In genomic region chr6:108659726-108660205, GRCm38 (mm10) we compare ENCODE assay signal across 8 mouse cellular contexts. TPM values are rescaled to one million over a fixed set of nuclear protein-coding genes. Genes with fewer than 3 reads are reported as not detected.
DNase-seq lines count a peak whose midpoint lies in the region; ATAC-seq and TF ChIP-seq lines count a peak whose summit lies in the region.

No protein-coding gene starts in this region.

- peak overlapping the region; percentile 75 for H3K4me3 ChIP-seq in embryonic facial prominence, embryonic 10.5 days
- H3K4me3 ChIP-seq in intestine, embryonic 16.5 days (ENCODE audit: low read length) = peak overlapping the region; percentile 54
- H3K4me3 ChIP-seq in limb, embryonic 14.5 days (replicated peaks; ENCODE audit: low read length) = peak overlapping the region; percentile 60
- H3K4me3 ChIP-seq in midbrain, embryonic 16.5 days (ENCODE audit: low read depth, low read length) = peak overlapping the region; percentile 58
- peak overlapping the region; percentile 78 for H3K4me3 ChIP-seq in stomach, embryonic 16.5 days (replicated peaks; ENCODE audit: low read length)

- peaks cover 69% of the 10 kb centered on the region for H3K27me3 ChIP-seq in embryonic facial prominence, embryonic 10.5 days (replicated peaks; ENCODE audit: low read depth, poor library complexity, severe bottlenecking)
- H3K27me3 ChIP-seq in intestine, embryonic 16.5 days (replicated peaks; ENCODE audit: control insufficient read depth, insufficient read depth, low read length) = no peaks in the 10 kb centered on the region
- no peaks in the 10 kb centered on the region; the same call in 1 of the 2 replicates for H3K27me3 ChIP-seq in limb, embryonic 14.5 days (ENCODE audit: control insufficient read depth, insufficient read depth, low read length)
- no peaks in the 10 kb centered on the region; the same call in 1 of the 2 replicates for H3K27me3 ChIP-seq in midbrain, embryonic 16.5 days (ENCODE audit: control insufficient read depth, insufficient read depth, low read depth, low read length)
- H3K27me3 ChIP-seq in stomach, embryonic 16.5 days (ENCODE audit: control insufficient read depth, insufficient read depth, low read length) = no peaks in the 10 kb centered on the region

- DNase-seq in right cerebral cortex, adult 18-20 months = peak; percentile 96
- DNase-seq in right cerebral cortex, postnatal 4 days = no peak
- peak; percentile 74 for DNase-seq in embryonic facial prominence, embryonic 10.5 days (ENCODE audit: low spot score)
- DNase-seq in limb, embryonic 14.5 days (ENCODE audit: low spot score) = peak; percentile 79

- no peak for TF ChIP-seq POLR2A in limb, embryonic 14.5 days (IDR thresholded peaks at IDR 0.05; ENCODE audit: borderline replicate concordance, extremely low read depth, insufficient read depth, insufficient read length)

- H3K9me3 ChIP-seq in embryonic facial prominence, embryonic 10.5 days = no peaks in the 10 kb centered on the region
- H3K9me3 ChIP-seq in intestine, embryonic 16.5 days (ENCODE audit: control insufficient read depth, low read length) = no peaks in the 10 kb centered on the region
- H3K9me3 ChIP-seq in limb, embryonic 14.5 days (ENCODE audit: control insufficient read depth, low read length) = no peaks in the 10 kb centered on the region
- H3K9me3 ChIP-seq in midbrain, embryonic 16.5 days (replicated peaks; ENCODE audit: control insufficient read depth, low read length, poor library complexity, severe bottlenecking) = no peaks in the 10 kb centered on the region
- no peaks in the 10 kb centered on the region for H3K9me3 ChIP-seq in stomach, embryonic 16.5 days (replicated peaks; ENCODE audit: control insufficient read depth, low read length)

- ATAC-seq in granulocyte monocyte progenitor cell, adult 5-6 weeks (replicated peaks; ENCODE audit: poor library complexity, severe bottlenecking) = peak; percentile 36
- ATAC-seq in intestine, embryonic 16.5 days = peak; percentile 80
- ATAC-seq in limb, embryonic 14.5 days (ENCODE audit: low FRiP score, low read depth) = peak; percentile 71
- peak; percentile 85 for ATAC-seq in midbrain, embryonic 16.5 days
- ATAC-seq in stomach, embryonic 16.5 days (ENCODE audit: insufficient read depth, low FRiP score) = peak; percentile 87

- H3K4me2 ChIP-seq in intestine, embryonic 16.5 days (ENCODE audit: low read depth, low read length) = peak overlapping the region; percentile 88
- peak overlapping the region; percentile 94 for H3K4me2 ChIP-seq in limb, embryonic 14.5 days (replicated peaks; ENCODE audit: low read depth, low read length, severe bottlenecking)
- H3K4me2 ChIP-seq in midbrain, embryonic 16.5 days (ENCODE audit: low read length) = peak overlapping the region; percentile 92
- peak overlapping the region; percentile 86 for H3K4me2 ChIP-seq in stomach, embryonic 16.5 days (ENCODE audit: low read depth, low read length)

- WGBS in embryonic facial prominence, embryonic 10.5 days = 0% methylated on average over 33 of the region's 35 CpGs
- 0% methylated on average over 24 of the region's 35 CpGs for WGBS in intestine, embryonic 16.5 days
- WGBS in limb, embryonic 14.5 days = 0% methylated on average over 9 of the region's 35 CpGs
- WGBS in midbrain, embryonic 16.5 days = 1% methylated on average over 22 of the region's 35 CpGs
- under 1% methylated on average over 31 of the region's 35 CpGs for WGBS in stomach, embryonic 16.5 days

- no peaks in the 10 kb centered on the region for H3K36me3 ChIP-seq in embryonic facial prominence, embryonic 10.5 days (replicated peaks)
- H3K36me3 ChIP-seq in intestine, embryonic 16.5 days (ENCODE audit: control insufficient read depth, insufficient read depth, low read length) = no peaks in the 10 kb centered on the region
- H3K36me3 ChIP-seq in limb, embryonic 14.5 days (ENCODE audit: control insufficient read depth, insufficient read depth, low read length) = 0 out of 2 replicates have a peak, but pooled peaks cover 3% of the 10 kb centered on the region
- H3K36me3 ChIP-seq in midbrain, embryonic 16.5 days (ENCODE audit: control insufficient read depth, insufficient read depth, low read length) = peaks cover 3% of the 10 kb centered on the region; the same call in 1 of the 2 replicates
- H3K36me3 ChIP-seq in stomach, embryonic 16.5 days (ENCODE audit: control insufficient read depth, insufficient read depth, low read length) = no peaks in the 10 kb centered on the region; the same call in 1 of the 2 replicates

- peaks cover 36% of the 10 kb centered on the region for H3K4me1 ChIP-seq in embryonic facial prominence, embryonic 10.5 days
- peaks cover 21% of the 10 kb centered on the region for H3K4me1 ChIP-seq in intestine, embryonic 16.5 days (ENCODE audit: control insufficient read depth, insufficient read depth, low read length)
- peaks cover 15% of the 10 kb centered on the region; the same call in 1 of the 2 replicates for H3K4me1 ChIP-seq in limb, embryonic 14.5 days (ENCODE audit: control insufficient read depth, insufficient read depth, low read length)
- peaks cover 12% of the 10 kb centered on the region for H3K4me1 ChIP-seq in midbrain, embryonic 16.5 days (ENCODE audit: control insufficient read depth, insufficient read depth, low read length)
- H3K4me1 ChIP-seq in stomach, embryonic 16.5 days (ENCODE audit: control insufficient read depth, insufficient read depth, low read length) = peaks cover 19% of the 10 kb centered on the region

- peak overlapping the region; percentile 81 for H3K9ac ChIP-seq in intestine, embryonic 16.5 days (ENCODE audit: low read depth, low read length)
- H3K9ac ChIP-seq in limb, embryonic 14.5 days (ENCODE audit: low read depth, low read length, severe bottlenecking) = peak overlapping the region; percentile 70
- peak overlapping the region; percentile 69 for H3K9ac ChIP-seq in midbrain, embryonic 16.5 days (ENCODE audit: low read depth, low read length)
- peak overlapping the region; percentile 84 for H3K9ac ChIP-seq in stomach, embryonic 16.5 days (ENCODE audit: low read length)

- peak overlapping the region; percentile 88 for H3K27ac ChIP-seq in embryonic facial prominence, embryonic 10.5 days (replicated peaks)
- peak overlapping the region; percentile 100 for H3K27ac ChIP-seq in intestine, embryonic 16.5 days (ENCODE audit: low read length)
- H3K27ac ChIP-seq in limb, embryonic 14.5 days (replicated peaks; ENCODE audit: low read depth, low read length) = peak overlapping the region; percentile 90
- peak overlapping the region; percentile 87 for H3K27ac ChIP-seq in midbrain, embryonic 16.5 days (ENCODE audit: low read length)
- peak overlapping the region; percentile 100 for H3K27ac ChIP-seq in stomach, embryonic 16.5 days (ENCODE audit: low read length)

RNA-seq across cellular contexts. Expression of gene Bhlhe40, which starts 0.7 kb away (rescaled TPM):
- polyA plus RNA-seq in embryonic facial prominence, embryonic 10.5 days (2016; fragmentation: Nextera tagmentation; extraction: Ambion mirVana) = 1.3 and 1.4 TPM in 2 replicates
- total RNA-seq in granulocyte monocyte progenitor cell, adult 5-6 weeks (2014; fragmentation: Nextera tagmentation) = 1.7 and 2.1 TPM in 2 replicates
- total RNA-seq in granulocyte monocyte progenitor cell, adult 5-6 weeks (2017) = 3.5 and 5.9 TPM in 2 replicates
- polyA plus RNA-seq in intestine, embryonic 16.5 days (2015; fragmentation: Nextera tagmentation; extraction: Ambion mirVana) = 60.7 and 77.0 TPM in 2 replicates
- 10.8 and 11.9 TPM in 2 replicates for polyA plus RNA-seq in limb, embryonic 14.5 days (2012; rRNA removed)
- 27.6 and 31.7 TPM in 2 replicates for polyA plus RNA-seq in limb, embryonic 14.5 days (2014; fragmentation: Nextera tagmentation; extraction: Ambion mirVana)
- polyA plus RNA-seq in midbrain, embryonic 16.5 days (2015; fragmentation: Nextera tagmentation; extraction: Ambion mirVana) = 6.6 and 7.8 TPM in 2 replicates
- polyA plus RNA-seq in stomach, embryonic 16.5 days (2015; fragmentation: Nextera tagmentation; extraction: Ambion mirVana) = 39.6 and 47.5 TPM in 2 replicates

Comparison
In these comparisons a context has a peak if more than half of its experiments do, and no peak if none do; other contexts are left out.
1. ATAC-seq: peak in every context shown above with its lines; median percentile 87 in stomach, embryonic 16.5 days; 85 in midbrain, embryonic 16.5 days; 80 in intestine, embryonic 16.5 days; 71 in limb, embryonic 14.5 days; 36 in granulocyte monocyte progenitor cell, adult 5-6 weeks.